Mouse (Mus musculus) mature B cell (primary cell): ENCODE data around the gene Wwc2.
"Not testable (repeated sequence)": the region's sequence is repeated elsewhere in the genome, so short reads cannot be mapped to it uniquely, and the experiment has no call there.

Experiments used
- in situ Hi-C: fragments of 300-500 bp; cut with MboI; formaldehyde crosslinking; loops from 2 replicates; pipeline ENCODE4 v1.14.3; 2019

Gene Wwc2

DNA sequence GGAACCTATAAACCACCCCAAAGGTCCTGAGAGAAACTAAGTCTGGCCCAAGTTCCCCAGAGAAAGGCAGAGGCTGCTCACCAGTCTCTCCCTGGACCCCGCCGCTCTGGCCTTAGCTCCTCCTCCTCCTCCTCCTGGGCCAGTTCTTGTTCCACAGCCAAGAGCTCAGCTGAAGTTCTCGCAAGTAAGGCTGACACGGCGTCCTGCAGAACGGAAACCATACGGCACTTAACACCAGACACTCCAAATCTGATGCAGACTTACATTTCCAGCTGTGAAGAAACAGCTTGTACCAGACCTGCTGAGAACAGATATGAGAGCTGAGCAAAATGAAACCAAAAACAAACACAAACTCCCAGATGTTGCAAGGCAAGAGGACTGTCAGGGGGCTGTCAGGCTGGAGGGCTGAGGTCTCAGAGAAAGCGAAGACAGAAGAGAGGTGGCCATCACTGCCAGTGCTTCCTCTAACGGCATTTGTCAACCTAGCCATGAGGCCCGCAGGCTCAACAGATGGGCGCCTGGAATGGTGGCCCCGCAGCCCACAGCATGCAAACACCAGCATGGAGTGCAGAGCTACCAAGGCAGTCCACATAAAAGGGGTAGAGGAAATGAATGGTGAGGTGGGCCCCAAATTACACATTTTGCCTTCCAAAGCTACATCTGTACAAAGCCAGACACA is 138.8 kb downstream of the Wwc2 start:
- in situ Hi-C loops: no loop called here

DNA sequence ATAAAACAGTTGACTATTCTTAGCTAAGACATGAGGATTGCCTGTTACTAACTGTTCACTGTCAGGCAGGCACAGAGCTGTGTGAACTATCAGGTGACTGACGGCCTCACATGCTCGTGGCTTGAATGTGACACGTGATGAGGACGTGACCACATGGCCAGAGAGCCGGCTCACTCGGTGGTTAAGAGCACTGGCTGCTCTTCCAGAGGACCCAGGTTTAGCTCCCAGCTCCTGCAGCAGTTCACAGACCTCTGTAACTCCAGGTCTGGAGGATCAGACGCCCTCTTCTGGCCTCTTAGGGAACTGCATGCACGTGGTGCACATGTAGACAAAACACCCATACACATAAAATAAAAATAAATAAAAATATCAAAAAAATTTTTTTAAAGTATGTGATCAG is 140.9 kb downstream of the Wwc2 start:
- in situ Hi-C loops: no loop called here

DNA sequence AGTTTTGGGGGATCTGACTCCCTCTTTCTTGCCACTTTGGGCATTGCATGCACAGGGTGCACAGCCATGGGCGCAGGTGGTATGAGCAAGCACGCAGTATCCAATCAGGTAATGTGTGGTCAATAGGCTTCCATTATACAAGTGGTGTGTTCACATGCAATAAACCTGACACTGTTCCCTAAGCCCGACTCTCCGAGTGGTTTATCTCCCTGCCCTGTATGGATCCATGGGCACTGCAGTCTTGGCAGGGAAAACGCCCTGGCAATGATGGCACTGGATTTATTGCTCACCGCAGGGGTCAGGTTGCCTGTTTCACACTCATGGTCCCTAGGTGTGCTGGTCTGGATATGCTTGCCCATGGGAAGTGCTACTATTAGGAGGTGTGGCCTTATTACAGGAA is 142.8 kb downstream of the Wwc2 start:
- in situ Hi-C loops: no loop called here

DNA sequence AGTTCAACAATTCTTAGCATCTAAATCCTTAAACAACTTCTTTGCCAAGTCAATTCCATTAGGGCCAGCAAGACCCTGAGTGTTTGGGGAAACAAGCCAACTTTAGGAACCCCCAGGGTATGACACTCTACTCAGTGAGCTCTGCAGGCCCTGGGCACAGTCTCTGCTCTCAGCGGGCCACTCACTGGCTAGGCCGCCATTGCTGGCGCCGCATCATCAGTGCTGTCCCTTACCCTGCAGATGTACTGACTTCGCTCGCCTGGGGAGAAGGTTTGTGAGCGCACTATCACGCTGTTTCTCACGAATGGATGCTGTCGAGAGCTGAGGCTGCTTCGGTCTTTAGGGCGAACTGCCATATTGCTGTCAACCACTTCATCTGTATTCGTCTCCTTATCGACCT is 143.6 kb downstream of the Wwc2 start:
- in situ Hi-C loops: no loop called here

DNA sequence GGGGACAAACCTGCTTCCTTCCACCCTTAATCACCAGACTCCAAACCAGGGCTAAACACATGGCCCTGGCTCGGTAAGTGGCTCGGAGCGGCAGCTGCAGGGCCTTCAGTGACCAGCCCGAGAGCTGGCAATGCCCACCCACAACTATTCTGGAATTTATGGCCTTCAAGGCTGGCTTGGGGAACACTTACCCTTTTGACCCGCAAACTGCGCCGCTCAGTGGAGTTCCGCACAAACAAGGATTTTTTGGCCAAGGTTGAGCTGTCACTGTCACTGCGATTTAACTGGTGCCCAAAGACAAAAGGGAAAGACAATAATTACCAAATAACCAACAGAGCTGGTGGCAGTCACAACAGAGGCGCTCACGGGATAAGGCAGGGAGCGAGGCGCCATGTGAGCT is 144.8 kb downstream of the Wwc2 start:
- in situ Hi-C loops: no loop called here

DNA sequence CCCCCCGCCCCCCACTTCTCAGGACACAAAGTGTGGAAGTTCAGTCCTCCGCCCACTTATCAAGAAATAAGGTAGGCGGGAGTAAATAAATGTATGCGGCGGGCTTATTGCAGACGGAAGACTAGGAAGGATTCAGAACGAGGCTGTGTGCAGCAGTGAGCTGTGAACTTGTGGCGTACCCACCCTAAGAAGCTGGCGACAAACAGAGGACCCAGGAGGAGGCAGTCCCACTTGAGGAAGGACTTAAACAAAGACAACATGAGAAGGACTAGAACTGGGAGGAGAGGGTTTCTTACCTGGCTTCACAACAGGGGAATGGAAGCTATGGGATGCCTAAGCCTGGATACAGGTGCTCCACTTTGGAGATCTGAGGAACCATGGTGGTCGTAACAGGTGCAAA is 147.1 kb downstream of the Wwc2 start:
- in situ Hi-C loops: no loop called here

DNA sequence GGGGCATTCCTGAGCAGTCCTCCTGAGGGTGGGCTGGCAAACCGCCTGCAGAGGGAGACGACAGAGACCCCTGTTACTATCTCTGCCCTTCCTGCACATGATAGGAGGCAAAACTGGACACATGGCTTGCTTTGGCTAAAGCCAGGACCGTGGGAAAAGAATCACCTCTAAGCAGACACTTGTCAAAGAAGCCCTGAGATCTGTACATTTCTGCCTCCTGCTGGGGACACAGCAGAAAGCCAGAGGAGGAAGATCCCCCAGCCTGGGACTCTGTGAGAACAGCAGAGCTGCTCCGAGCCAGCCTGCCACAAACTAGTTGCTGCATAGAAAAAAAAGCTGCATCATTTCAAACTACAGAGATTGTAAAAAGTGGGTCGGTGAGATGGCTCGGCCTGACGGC is 147.7 kb downstream of the Wwc2 start:
- in situ Hi-C loops: no loop called here

DNA sequence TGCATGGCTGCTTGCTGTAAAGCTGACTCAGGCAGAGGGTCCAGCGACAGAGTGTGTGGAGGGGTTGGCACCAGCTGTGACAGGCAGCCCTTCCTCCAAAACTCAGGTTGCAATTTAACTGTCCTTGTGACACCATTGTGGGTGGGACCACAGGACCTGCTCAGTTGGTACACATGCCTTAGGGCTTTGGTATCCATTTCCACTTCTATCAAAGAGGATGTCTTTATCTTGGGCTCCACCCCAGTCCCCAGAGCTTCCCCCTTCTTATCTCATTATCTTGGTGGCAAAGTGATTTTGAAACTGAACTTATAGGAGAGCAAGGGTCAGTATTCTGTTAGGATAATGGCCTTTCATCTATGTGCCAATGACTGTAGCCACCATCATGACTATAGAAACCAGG is 156.8 kb downstream of the Wwc2 start:
- in situ Hi-C loops: no loop called here

DNA sequence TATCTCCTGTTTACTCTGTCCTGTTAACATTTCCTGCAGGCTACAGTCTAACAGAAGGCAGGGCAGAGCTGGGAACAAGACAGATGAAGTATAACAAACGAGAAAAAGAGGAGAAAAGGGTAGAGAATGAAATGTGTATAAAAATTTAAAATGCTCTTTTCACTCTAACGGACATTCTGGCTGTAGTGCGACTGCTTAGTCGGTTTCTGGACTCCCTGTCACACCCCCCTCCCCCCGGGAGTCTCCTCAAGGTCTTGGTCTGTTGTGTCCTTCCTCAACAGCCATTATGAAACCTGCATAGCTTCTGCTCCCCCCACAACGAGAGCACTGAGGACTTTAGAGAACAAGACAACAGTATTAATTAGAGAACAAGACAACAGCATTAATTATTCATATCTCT is 158.1 kb downstream of the Wwc2 start:
- in situ Hi-C loops: no loop called here

DNA sequence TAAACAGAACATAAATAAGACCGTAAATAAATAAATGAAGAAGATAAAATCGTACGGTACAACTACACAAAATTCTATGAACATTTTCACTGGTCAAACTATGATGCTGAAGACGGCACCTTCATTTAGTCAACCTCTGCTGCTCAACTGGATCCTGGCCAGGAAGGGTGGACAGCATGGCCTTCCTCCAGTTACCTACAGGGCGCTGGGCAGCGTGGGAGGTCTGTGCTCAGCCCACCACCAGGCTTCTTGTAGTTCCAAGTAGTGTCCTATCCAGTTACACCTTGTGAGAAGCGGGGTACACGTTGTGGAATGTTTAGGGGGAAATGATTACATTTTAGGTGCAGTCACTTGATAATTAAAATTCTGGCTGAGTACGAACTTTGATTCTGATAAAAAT is 163.8 kb downstream of the Wwc2 start:
- in situ Hi-C loops: no loop called here

DNA sequence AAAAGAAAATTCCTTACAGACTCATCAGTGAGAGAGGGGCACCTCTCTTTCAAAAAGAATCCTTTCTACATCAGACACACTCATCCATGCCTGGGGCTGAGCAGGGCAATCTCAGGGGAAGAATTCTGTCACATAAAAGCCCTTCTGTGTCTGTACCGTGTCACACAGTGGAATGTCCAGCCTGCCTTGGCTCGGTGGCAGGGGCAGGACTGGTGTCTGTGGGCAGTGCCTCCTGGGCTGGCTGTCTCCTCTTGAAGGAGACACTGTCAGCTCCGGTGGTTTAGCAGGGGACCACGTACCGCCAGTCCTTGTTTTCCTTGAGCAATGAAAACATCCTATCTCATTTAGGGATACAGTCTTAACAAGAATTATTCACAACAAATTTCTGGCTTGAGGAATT is 165.1 kb downstream of the Wwc2 start:
- in situ Hi-C loops: no loop called here

DNA sequence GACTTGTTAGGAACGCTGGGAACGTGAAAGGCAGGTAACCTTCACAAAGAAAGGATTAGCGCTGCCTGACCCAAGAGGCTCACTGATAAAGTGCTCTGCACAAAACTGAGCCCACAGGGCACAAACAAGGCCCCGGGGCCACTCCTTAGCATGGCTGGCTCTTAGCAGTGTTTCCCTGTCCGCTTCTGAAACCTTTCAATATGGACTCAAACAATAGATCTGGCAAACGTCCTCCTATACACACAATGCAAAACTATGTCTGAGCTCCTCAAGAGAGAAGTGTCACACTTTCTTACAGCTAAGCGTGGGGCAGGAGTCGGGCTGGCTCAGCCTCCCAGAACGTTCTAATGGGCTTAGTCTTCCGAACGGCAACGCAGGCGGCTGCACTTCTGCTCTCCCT is 166.5 kb downstream of the Wwc2 start, which contains the start of gene Cldn22:
Gene Cldn22 (plus strand): TSS at position 301 of the 400 bp plus-strand sequence.
- in situ Hi-C loops: no loop called here

DNA sequence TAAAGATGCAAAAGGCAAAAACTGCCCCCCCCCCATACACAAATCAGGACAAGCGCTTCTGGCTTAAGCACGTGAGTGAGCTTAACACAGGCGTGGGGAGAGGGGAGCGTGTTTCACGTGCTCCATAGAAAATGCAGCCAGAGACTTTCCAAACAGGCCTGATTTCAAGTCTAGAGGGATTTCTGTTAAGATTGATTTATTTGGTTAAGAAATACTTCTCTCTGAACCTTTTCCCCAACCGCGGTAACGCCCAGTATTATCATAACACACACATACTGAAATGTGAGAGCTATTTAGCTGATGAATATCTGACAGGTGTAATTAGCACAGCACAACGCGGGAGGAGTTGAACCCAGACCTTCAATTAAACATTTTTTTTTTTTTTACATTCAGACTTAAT is 166.9 kb downstream of the Wwc2 start:
- in situ Hi-C loops: no loop called here

DNA sequence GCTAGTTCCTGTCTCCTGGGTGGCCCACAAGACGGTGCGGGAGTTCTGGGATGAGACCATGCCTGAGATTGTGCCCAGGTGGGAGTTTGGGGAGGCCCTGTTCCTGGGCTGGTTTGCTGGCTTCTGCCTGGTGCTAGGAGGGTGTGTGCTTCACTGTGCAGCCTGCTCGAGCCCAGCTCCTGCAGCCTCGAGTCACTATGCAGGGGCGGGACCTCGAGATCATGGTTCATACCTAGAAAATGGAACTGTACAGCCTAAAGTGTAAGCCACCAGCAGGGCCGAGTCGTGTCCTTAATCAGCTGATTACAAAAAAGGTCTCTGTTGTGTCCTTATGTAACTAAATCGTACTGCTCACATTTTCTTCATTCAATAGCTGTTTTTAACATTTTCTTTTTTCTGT is 168.2 kb downstream of the Wwc2 start:
- in situ Hi-C loops: not testable (repeated sequence)

DNA sequence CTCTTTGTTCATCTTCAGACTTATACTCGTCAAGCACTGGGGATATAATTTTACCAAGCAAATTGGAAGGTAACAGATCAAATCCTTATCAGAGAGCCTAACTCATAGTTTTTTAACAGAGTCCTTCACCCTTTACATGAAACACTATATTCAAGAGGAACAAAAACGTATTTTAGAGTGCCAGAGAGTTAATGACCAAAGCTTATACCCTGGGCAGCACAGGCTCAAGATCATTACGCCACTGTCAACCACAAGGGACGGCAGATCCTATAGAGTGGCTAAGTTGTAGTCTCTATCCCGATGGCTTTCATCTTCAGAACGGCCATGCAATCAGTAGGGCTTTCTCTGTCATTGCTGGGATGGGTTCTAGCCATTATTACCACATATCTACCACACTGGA is 168.9 kb downstream of the Wwc2 start, which contains the start of gene Cldn24:
Gene Cldn24 (plus strand): TSS at position 301 of the 400 bp plus-strand sequence.
- in situ Hi-C loops: no loop called here

DNA sequence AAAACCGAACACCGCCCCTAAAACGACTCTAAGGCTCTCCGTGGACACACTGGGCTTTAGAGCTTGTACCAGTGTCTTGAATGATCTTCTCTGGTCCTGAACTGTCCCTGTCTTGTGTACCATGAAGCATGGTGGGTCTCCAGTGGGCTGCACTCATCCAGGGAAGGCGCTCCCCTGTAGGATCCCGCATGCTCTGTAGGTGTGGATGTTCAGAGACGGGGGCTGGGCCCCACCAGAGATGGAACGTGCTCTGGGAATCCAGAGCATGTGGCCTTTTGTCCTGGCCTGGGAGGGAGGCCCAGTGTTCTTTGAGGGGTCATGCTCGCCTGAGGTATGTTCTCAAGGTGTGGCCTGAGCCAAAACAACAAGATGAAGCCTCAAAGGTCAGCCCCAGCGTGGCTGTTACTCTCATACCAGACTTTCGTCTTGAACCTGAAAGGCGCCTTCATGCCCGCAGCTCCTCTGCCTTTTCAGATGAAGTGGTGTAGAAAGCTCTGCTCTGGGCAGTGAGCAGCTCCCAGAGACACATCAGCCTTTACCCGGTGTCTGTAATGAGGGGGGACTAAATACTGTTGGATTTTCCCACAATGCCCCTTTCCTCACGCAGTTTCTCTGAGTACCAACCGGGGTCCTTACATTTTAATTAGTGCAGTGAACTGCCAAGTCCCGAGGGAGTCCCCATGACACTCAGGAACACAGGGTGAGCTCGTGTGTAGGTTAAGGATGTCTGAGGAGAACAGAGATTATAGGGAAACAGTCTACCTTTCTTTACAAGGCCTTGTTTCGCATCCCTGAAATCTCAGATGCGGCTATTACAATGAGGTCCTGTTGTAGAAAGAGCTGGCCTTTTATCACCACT is 169.6 kb downstream of the Wwc2 start:
- in situ Hi-C loops: no loop called here

DNA sequence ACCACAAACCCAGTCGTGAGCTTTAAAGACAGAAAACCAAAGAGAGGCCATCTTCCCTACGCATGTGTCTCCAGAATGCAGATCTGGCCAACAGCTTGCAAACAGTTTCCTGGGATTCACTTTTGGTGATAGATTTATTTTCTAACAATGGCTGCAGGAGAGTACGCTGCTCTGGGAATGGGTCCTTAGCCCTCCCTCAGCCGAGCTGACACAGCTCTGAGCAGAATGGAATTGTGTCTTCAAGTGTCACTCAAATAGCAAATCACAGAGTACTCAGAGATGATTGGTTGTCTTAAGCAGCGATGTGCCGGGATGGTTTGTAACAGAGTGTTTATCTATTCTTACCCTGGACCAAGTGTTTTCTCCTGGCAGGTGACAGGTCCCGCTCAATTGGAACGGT is 171.7 kb downstream of the Wwc2 start:
- in situ Hi-C loops: no loop called here

DNA sequence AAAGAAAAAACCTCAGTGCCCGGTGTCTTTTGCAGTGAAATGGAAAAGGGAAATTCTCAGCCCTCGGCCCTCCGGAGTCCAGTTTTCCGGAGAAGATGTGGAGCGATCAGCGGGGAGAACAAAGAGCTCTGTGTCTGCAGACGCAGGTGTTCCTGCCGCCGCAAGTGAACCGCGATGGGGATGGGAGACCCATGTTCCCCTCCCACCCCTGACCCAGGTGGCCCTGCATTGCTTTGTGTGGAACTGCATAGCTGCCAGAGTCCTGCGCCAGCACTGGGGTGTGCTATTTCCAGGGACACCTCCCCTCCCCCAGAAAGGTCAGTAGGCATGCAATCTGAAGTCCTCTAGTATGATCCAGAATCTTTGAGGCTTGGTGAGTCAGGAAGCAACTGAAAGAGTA is 179.5 kb downstream of the Wwc2 start:
- in situ Hi-C loops: no loop called here

DNA sequence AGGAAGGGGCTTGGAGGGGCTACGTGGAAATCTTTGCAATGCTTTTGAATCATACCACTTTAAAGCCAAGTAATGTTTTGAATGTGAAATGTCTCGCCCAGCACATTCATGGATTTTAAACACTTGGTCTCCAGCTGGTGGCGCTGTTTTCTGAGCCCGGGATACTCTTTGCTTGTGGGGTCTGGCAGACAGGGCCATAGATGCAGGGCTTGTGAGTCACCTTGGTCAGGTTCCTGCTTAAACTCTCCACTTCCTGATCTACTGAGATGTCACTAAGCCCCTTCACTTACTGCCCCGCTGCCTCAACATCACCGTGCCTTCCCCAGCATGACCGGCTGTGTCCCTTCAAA is 180.1 kb downstream of the Wwc2 start:
- in situ Hi-C loops: no loop called here

DNA sequence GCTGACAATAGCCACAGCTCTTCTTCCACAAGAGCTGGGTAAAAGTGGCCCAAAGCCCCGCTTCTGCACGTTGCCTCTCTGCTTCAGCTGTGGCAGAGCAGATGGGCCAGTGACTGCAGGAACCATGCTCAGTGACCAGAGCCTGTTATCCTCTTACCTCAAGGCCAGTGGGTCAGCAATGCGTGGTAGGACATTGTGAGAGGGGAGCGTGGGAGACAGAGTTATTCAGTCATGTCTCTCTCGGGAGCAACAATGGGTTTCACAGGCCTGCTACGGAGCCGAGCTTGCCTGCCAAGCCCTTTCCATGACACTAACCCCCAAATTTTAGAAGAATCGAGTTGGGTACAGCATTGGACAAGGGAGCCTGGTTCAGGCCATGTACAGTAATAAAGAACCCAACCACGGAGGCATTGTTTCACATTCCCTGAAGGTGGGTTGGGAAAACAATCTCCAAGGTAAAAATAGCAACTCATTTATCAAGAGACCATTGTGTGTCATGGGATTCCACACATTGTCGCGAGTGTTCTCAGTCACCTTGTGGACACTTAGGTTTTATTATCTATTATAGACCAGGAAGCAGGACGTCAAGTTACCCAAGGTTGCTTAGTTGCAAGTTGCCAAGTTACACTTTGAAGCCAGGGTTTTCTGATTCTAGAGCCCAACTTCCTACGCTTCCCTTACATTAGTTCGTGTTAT is 180.6 kb downstream of the Wwc2 start:
- in situ Hi-C loops: no loop called here

DNA sequence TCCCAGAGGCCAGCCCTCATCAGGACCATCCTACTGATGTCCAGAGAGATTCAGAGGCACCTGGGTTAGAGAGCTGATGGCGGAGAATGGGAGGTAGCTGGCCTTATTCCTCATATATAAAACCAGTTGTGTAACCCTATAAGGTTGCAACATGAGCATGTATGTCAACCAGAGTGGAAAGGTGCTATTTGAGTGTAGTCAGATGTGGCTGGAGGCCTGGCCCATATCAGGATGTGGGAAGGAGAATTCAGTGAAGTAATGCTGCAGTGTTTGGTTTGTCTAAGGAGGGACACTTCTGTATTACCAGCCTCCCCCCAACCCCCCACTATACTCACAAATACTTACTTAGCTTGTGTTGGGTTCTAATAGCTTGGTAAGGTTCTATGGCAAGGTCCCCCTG is 186.5 kb downstream of the Wwc2 start:
- in situ Hi-C loops: no loop called here

DNA sequence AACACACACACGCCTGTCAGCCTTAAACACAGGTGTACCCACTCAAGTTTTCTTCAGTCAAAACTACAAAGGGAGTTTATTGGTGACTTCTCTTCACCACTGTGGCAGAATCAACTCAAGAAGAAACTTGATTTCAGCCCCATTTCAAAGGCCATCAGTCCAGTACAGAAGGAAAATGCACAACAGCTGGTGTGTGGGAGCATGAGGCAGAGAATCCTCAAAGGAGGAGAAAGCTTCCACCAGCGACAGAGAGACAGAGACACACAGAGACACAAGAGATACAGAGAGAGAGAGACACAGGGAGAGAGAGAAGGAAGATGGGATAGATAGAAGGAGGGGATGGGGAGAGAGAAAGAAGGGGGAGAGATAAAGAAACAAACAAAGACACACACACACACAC is 188.4 kb downstream of the Wwc2 start:
- in situ Hi-C loops: no loop called here

DNA sequence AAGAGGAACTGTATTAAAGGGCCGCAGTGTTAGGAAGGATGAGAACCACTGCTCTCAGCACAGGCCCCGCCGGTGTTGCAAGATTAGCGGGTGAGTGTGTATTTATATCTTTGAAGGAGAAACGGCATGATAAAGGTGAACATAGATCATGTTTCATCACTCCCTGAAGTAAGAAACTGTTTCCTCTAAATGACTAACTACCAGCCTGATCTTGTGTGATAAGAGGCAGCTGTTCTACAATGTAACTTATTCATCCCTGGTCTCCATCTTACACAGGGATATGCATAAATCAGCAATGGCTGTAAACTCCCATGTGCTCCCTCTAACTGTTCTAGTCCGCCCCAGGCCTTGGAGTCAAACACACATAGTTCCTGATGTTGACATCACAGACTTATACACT is 191.3 kb downstream of the Wwc2 start:
- in situ Hi-C loops: no loop called here
